Mouse (Mus musculus) kidney, adult 2 months (tissue): ENCODE data around the gene Zfp423.

Experiments
- CTCF ChIP-seq: fragments of 200-500 bp; conservative IDR thresholded peaks from 2 replicates; pipeline ENCODE4 v1.5.1; 2011; ENCODE audit warnings: low read depth, mild to moderate bottlenecking, control low read depth, low read length, moderate library complexity, mixed read lengths; ENCODE audit not compliant: insufficient read depth, insufficient read length
- POLR2A ChIP-seq: fragments of 200-500 bp; IDR thresholded peaks from one replicate; pipeline ENCODE4 v1.6.1; 2011; ENCODE audit warnings: low read depth, low read length, control low read depth

DNA sequence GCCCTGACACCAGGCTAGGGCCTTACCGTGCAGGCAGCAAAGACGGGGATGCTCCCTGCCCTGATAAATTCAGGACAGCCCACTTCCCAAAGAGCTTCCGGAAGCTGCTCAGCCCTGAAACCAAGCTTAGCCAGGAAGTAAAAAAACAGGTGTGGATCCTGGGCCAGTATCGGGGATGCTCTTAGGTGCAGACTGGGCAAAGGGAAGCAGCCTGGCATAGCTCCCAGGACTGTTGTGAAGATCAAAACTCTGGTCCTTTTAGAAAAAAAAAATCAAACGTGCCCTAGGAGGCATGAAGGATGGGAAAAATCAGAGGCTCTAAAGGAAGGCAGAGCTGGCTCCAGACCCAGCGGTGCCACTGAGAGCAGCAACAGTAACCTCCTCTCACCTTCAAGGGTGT, 247.4 kb downstream of the Zfp423 start:
- TF ChIP-seq POLR2A: no peak
- no peak for TF ChIP-seq CTCF
